Mouse (Mus musculus) liver, adult (tissue): ENCODE results near the gene Pkhd1.

Experiments
- GATA4 ChIP-seq: IDR thresholded peaks from 2 replicates; pipeline ENCODE4 v1.6.1; 2014; ENCODE audit warnings: mild to moderate bottlenecking, low read length; ENCODE audit not compliant: insufficient replicate concordance

The Pkhd1 gene

GRCm38 (mm10) chr1:20558443-20558842 is 59.4 kb downstream of the Pkhd1 start:
- TF ChIP-seq GATA4 = no peak

- TF ChIP-seq GATA4 = no peak
These were observed 63.5 kb downstream of the Pkhd1 start for GRCm38 (mm10) chr1:20554398-20554797.

DNA sequence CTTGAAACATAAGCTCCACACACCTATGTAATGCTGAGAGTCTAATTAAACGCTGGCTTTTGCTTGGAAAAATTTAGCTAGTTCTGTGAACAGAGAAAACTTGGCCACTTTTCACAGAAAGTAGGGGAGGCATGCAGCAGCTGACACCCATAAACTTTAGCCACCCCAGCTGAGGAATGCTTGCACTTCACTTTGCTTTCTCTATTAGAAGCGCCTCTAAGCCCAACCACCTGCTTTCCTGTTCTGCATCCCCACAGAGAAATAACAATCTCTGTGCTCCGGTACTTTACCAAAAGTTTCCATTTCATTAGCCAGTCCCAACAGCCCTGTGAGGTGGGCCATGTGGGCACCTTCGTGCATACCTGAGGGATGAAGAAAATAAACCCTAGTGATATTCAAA is 66.5 kb downstream of the Pkhd1 start:
- no peak for TF ChIP-seq GATA4

DNA sequence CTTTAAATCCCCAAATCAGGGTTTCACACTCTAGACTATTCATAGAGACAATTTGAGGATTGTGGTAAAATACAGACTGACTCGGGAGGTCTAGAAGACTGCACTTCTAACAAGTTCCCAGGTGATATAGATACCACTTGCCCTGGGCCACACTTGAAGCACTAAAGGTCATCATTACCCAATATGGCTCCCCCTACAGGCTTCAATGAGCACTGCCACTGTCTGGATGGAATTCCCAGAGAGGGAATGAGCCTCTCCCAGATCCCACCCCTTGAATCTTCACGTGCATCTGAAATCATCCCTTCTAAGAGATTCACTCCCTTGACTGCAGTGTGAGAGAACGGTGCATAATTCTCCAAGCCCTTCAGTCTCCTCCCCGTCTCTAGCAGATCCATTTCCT is 73.3 kb downstream of the Pkhd1 start:
- TF ChIP-seq GATA4 = no peak

DNA sequence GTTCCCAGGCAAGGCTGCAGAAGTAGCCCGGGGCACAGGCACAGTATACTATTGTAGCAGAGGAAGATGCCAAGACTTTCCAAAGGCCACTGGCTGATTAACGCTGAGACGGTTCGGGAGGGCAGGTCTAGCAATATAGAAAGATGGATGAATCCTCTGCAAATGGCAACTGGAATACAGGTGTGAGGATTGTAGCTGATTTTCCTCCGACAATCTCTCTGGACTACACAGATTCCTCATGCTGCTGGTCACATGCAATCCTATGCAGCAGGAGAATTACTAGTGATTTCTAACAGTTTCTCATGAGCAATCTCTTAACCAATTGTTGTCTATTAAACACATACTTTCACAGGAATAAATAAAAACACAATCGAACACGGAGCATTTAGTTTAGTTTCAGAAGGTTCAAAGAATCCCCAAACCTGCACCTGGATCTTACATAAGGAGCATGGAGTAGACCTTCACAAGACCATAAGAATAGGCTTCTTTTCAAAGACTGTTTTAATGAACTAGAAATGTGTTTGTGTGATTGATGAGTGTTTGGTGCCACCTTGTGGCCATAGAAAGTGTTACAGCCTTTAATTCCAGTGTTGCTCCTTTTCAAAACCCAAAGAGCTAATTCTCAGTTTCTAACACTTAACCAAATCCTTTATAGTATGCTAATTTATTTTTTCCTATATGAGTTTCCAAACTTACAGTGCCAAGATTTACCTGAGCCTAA is 104.3 kb downstream of the Pkhd1 start:
- TF ChIP-seq GATA4 = no peak

- TF ChIP-seq GATA4 = no peak
These were observed 118.9 kb downstream of the Pkhd1 start for GRCm38 (mm10) chr1:20498965-20499364.

DNA sequence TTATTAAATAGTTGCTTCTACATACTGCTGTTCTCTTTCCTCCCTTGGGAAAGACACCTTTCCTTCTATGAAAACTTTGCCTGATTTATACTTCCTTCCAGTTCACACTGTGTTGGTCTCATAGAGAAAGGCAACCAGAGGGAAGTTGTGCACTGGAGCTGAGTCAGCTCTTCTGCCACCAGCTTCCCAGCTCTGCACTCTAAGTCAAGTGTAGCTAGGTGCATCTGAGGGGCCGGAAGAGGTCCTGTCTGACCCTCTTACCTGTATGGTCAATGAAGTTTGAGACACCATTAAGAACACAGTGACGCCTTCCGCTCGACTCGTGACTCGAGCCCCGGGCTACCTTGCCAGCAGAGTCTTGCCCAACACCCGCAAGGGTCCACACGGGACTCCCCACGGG is 131.8 kb downstream of the Pkhd1 start:
- no peak for TF ChIP-seq GATA4

DNA sequence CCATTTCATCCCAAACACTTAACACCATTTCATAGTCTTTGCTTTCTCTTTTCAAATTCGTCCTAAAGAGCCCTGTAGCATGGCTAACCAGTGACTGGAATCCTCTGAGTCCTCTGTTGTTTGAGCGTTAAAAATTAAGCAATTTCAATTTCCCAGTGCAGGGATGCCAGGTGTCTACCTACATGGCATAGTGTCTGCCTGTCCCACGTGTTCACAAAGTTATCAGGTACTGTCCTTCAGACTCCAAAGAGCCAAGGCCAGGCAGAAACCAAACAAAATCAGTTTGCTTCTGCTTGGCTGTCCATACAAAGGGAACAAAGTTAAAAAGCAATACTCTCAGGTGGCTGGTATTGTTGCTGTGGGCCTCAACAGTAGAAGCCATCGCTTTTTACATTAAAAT is 136.0 kb downstream of the Pkhd1 start:
- no peak; the same call in 1 of the 2 replicates for TF ChIP-seq GATA4

GRCm38 (mm10) chr1:20478695-20479094 is 139.2 kb downstream of the Pkhd1 start:
- TF ChIP-seq GATA4 = no peak

DNA sequence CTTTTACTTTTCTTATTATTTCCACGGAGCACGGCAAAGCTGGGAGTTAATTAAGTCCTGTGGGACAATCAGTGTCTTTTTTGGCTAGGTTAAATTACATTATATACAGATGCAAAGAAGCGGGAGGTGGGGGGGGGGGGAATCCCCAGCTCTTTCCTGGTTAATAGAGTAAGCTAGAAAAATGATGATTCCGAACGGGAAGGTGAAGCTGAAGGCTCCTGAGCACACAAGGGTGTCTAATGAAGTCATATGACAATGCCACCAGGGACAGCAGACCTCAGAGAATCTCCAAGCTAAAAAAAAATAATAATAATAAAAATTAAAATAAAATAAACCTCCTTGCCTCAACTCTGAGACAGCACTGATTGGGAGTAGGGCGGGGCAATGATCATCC is 139.6 kb downstream of the Pkhd1 start:
- TF ChIP-seq GATA4 = no peak

GRCm38 (mm10) chr1:20477561-20478265 is 140.2 kb downstream of the Pkhd1 start:
- no peak for TF ChIP-seq GATA4

- no peak for TF ChIP-seq GATA4
These were observed 147.1 kb downstream of the Pkhd1 start for GRCm38 (mm10) chr1:20470770-20471169.

DNA sequence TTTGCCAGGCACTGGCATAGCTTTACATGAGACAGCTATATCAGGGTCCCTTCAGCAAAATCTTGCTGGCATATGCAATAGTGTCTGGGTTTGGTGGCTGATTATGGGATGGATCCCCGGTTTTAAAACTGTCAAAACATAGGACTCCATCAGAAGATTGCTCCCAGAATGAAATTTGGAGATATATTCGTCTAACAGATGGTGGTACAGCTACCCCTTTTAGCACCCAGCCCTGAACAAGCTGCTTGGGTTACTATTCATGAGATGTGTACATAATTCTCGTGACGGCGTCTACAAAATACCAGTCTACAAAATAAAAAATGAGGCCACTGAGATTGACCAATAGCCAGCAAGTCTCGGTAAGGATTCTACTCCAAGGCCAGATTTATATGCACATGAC is 147.5 kb downstream of the Pkhd1 start:
- TF ChIP-seq GATA4 = no peak

GRCm38 (mm10) chr1:20466481-20466880 is 151.4 kb downstream of the Pkhd1 start:
- TF ChIP-seq GATA4 = no peak

GRCm38 (mm10) chr1:20454621-20455020 is 163.2 kb downstream of the Pkhd1 start:
- no peak for TF ChIP-seq GATA4

DNA sequence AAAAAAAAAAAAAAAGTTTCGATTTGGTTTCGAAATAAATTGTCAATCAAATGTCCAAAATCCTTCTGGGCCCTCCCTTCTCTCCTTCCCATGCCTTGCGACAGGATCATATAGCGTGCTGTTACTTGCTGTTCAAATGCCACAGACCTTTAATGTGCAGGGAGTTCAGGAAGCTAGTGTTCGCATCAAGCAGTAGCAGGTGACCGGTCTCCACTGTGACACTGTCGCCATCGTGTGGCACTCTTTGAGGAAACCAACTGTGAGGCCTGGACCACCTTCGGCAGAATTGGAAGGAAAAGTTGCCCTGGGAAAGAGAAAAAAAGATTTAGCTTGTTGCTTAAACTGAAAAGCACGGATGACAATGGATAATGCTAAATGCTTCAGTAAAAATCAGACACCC is 167.8 kb downstream of the Pkhd1 start:
- TF ChIP-seq GATA4 = no peak

DNA sequence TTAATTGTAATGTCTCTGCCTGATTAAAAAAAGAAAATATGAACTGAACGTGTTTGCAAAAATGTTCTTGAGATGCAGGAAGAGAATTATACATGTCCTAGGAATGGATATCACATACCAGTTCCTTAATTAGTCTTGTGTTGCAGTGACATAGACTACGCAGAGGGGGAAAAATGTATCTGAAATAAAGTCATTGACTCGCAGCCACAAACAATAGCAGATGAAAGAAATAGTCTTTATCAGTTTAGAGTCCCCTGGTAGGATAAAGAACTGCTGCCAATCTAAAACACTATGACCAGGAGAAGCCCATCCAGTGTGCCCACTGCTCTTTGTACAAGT is 188.8 kb downstream of the Pkhd1 start:
- no peak for TF ChIP-seq GATA4
